Mouse (Mus musculus) lung, postnatal 0 days (tissue): ENCODE results near the gene Rabepk.

Experiments used
- CTCF ChIP-seq: IDR thresholded peaks from 2 replicates; pipeline ENCODE4 v1.5.1; 2016; ENCODE audit warnings: antibody characterized with exemption, mild to moderate bottlenecking
- EP300 ChIP-seq: IDR thresholded peaks from 2 replicates; pipeline ENCODE4 v1.6.1; 2016; ENCODE audit warnings: antibody characterized with exemption, mild to moderate bottlenecking, control low read depth

GRCm38 (mm10) chr2:34770049-34770448 is 29.7 kb downstream of the Rabepk start:
- TF ChIP-seq CTCF (no peak), EP300 (no peak)
